Mouse (Mus musculus) layer of hippocampus, adult 18-20 months (tissue): ENCODE results near the gene Aars. TPM values are rescaled to one million over a fixed set of nuclear protein-coding genes. Genes with fewer than 3 reads are reported as not detected.
A peak's percentile ranks its signal among the peaks of the same experiment; 100 is the strongest.
"Not testable (repeated sequence)": the region's sequence is repeated elsewhere in the genome, so short reads cannot be mapped to it uniquely, and the experiment has no call there.

Experiments used
- DNase-seq, 2 experiments: peaks; one replicate each; pipeline ENCODE4 v3.0.0; 2022; ENCODE audit warnings: low spot score in 2 of 2
- total RNA-seq, 2 experiments: library from RNA; stranded (reverse); gene quantifications; 2 replicates each; pipeline ENCODE4 v1.2.3; 2021

Gene Aars
- total RNA-seq, 2 experiments from 2014 or later, result 82.2 to 91.4 TPM

- DNase-seq, result no peak
Observed at GRCm38 (mm10) chr8:111053827-111054518, 21.0 kb downstream of the Aars start.

DNA sequence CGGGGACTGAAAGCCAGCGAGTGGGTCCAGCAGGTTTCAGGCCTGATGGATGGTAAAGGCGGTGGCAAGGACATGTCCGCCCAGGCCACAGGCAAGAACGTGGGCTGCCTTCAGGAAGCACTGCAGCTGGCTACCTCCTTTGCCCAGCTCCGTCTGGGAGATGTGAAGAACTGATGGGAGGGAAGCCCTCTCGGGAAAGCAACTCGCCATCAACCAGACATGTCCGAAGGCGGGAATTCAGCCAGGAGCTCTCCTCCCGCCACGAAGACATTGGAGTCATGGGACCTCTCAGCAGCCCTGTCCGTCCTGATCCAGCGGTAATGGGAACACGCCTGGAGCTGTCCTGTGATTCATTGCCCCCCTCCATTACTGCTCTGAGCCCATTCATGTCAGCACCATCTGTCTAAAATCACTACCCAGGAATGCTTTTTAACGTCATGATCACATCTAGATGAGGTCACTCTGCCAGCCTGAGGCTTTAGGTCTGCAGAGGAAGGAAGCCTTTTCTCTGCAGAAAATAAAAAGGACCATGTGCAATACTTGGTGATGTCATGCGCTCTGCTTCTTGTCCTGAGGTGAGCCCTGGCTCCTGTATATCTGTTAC, 22.2 kb downstream of the Aars start:
- DNase-seq, result no peak

DNA sequence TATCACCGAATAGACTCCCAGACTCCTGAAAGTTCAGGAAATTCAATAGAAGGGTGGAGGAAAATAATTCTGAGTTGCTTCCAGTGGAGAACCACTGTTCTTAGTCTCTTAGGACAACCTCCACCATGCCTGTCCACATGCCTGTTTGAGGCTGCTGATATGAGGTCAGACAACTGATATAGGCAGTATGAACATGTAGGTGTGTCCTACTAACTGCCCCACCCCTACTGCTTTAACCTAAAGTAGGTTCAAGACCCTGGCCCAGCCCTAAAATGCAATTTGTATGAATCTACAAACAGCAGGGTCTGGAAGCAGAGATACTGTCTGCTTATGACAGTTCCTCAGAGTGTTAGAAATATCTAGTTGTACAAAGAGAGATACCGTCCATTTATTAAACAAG, 22.7 kb downstream of the Aars start:
- DNase-seq, result peak in 1 of 2 experiments; percentile 18

GRCm38 (mm10) chr8:111056158-111056663, 23.3 kb downstream of the Aars start, which contains the start of gene Exosc6:
Gene Exosc6, plus strand, starts transcription at chr8:111056339.
- peak; percentile 92 to 94 for DNase-seq

DNA sequence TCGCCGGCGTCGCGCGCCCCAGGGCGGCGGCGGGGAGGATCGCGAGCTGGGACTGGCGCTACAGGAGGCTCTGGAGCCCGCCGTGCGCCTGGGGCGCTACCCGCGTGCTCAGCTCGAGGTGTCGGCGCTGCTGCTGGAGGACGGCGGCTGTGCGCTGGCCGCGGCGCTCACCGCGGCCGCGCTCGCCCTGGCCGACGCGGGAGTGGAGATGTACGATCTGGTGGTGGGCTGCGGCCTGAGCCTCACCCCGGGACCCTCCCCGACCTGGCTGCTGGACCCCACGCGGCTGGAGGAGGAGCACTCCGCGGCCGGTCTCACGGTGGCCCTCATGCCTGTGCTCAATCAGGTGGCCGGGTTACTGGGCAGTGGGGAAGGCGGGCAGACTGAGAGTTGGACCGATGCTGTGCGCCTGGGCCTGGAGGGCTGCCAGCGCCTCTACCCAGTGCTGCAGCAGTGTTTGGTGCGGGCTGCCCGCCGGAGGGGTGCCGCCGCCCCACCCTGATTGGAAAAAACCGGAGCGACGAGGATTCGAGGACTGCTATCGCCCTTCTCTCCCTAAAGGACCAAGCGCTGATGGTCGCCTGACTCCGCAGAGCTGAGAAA, 23.8 kb downstream of the Aars start:
- peak; percentile 18 to 33 for DNase-seq

DNA sequence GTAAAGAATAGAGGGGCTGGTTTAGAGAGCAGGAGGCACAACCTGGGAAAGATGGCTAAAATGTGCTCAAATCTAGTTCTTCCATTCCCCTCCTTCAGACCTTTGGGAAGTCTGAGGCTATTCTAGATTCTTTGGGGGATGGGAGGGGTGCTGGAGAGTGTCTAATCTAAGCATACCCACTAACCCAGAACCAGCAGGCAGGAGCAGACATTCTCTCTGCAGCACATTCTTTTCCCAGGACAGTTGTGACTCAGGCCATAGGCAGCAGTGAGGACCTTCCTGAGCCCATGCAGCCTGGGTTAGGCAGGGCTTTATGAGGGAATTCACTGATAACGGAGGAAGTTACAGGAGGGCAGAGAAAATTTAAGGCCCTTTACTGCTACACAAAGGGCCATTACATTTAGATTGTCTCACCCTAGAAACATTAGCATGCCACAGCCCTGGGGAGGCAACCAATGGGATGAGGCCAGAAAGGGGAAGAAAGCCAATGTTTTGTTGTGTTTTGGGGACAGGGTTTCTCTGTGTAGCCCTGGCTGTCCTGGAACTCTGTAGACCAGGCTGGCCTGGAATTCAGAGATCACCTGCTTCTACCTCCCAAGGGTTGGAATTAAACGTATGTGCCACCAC, 26.1 kb downstream of the Aars start:
- DNase-seq, result no peak

DNA sequence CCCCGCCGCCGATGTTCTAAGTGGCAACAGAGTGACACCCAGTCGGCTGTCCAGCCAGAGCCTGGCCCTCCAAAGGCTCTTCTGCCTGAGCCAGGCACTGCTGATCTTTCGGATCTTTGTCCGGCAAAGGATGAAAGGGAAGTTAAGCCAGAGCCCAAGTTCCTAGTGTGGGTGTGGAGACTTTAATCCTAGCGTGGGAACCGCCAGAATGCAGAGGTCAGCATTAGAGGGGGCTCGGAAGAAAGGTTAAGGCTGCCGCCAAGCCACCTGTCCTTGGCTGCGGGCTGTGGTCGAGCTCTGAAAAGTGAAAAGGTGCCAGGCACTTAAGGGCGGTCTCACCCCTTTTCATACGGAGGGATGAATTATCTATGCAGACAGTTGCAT, 28.7 kb downstream of the Aars start:
- no peak for DNase-seq

- DNase-seq, result peak; percentile 87 to 97
Observed at GRCm38 (mm10) chr8:111062072-111062757, 29.3 kb downstream of the Aars start.

DNA sequence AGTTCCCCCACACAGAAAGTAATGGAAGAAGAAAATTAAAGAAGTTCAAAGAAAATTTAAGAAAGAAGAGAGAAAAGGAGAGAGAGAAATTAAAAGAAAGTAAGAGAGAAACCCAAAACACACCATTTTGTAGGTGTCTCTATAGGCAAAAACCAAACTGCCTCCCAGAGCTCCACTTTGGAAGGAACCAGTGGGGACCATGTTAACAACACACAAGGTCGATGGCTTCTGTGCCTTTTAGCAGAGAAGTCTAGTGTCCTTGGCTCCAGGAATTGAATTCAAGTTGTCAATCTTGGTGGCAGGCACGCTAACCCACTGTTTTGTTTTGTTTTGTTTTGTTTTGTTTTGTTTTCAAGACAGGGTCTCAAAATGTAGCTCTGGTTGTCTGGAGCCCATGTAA, 29.9 kb downstream of the Aars start:
- no peak for DNase-seq

DNA sequence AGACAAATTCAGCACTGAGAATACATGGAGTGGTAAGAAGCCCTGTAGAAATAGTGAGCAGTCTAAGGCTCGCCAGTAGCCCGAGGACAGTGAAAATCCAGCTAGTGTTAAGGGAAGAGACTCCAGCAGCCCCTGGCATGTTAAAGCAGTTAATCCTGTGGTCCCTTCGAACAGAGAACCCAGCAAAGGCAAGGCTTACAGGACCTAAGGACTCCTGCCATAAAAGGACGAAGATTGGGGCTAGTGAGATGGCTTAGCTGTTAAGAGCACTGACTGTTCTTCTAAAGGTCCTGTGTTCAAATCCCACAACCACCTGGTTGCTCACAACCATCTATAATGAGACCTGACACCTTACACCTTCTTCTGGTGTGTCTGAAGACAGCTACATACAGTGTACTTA, 33.4 kb downstream of the Aars start:
- no peak for DNase-seq

DNA sequence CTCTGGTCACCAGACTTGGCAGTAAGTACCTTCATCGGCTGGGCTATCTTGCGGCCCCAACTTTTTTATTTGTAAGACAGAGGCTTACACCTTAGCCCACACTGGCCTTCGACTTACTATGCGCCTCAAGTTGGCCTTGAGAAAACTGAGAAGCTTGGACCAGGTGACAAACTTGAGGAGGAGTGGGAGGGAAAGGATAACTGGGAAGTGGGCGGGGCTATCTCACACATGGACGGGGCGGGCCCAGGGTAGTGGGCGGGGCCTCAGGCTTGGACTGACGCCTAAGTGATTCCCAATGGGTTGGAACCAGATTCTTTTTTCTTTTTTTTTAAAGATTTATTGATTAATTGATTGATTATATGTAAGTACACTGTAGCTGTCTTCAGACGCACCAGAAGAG, 34.5 kb downstream of the Aars start:
- DNase-seq, result no peak

DNA sequence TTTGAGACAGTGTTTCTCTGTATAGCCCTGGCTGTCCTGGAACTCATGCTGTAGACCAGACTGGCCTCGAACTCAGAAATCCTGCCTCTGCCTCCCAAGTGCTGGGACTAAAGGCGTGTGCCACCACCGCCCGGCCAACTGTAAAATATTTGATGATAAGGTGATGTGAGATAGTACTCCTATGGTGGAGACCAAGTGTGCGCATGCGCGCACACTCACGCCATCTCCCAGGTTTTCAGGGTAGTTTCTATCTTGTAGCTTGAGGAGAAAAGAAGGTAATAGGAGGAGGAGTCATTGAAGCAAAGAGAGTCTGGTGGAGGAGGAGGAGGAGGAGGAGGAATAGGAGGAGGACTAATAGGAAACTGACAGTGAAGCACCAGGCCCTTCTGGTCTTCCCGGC, 35.7 kb downstream of the Aars start:
- DNase-seq, result not testable (repeated sequence)

GRCm38 (mm10) chr8:111075926-111076325, 43.0 kb downstream of the Aars start:
- peak; percentile 63 to 88 for DNase-seq

- no peak for DNase-seq
Observed at GRCm38 (mm10) chr8:111079461-111079860, 46.5 kb downstream of the Aars start.

DNA sequence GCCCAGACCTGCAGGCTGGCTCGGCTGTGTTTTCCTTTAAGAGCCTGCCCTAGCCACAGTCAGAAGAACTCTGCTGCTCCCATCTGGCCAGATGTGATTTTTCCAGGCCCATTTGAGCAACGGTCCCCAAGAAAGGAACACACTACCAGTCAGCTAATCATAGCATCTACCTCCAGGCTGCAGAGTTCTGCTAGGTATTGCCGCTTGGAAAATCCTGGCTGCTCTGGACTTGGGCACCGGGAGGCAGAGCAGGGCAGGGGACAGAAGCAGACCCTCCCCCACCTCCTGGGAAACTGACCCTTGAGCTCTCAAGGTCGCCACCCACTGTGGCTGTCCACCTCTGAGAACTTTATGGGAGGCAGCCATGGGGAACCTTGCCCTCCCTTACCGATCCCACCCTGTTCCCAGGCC, 46.9 kb downstream of the Aars start:
- no peak for DNase-seq

- DNase-seq, result no peak
Observed at GRCm38 (mm10) chr8:111081580-111082258, 48.8 kb downstream of the Aars start.

DNA sequence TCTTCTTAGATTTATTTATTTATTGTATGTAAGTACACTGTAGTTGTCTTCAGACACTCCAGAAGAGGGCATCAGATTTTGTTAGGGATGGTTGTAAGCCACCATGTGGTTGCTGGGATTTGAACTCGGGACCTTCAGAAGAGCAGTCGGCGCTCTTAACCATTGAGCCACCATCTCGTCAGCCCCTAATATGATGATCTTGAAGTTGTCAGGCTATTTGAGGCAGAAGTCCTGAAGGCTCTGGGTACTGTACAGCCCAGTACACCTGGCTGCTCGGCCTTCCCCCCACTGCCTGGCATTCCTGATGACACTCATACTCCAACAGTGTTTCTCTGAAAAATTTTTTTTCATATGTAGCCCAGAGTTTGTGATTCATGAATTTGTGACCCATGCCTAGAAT, 51.0 kb downstream of the Aars start:
- not testable (repeated sequence) for DNase-seq

GRCm38 (mm10) chr8:111090126-111090525, 57.2 kb downstream of the Aars start:
- DNase-seq, result peak; percentile 46 to 77

DNA sequence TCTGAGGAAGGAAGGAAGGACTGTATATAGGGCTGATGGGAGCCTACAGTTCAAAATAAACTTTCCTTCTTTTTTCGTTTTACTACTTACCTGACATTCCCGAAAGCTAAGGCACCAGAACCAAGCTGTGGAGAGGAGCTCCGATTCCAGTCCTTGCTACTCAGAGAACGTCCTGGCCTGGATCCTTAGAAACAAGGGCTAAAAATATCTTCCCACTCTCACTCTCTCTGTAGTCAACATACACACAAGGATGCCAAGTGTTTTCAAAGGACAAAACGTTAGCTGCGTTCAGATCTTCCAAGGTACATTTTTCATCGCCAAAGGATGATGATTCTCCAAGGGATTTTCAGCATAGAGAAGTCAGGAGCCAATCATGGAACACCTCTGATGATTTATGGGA, 58.8 kb downstream of the Aars start:
- DNase-seq, result no peak

- not testable (repeated sequence) for DNase-seq
Observed at GRCm38 (mm10) chr8:111092326-111092725, 59.4 kb downstream of the Aars start, which contains the start of gene Clec18a. Gene Clec18a, minus strand, starts transcription at chr8:111092426.
